Mouse (Mus musculus): ENCODE data around the gene Hyal1.

- no peak for TF ChIP-seq HCFC1 (IDR thresholded peaks at IDR 0.05; ENCODE audit: low read depth, low read length)
- no peak for TF ChIP-seq IRF4 (IDR thresholded peaks at IDR 0.05; ENCODE audit: low read depth, low read length)
- TF ChIP-seq CTCF (conservative IDR thresholded peaks at IDR 0.05 in 1 of 2, IDR thresholded peaks at IDR 0.05 in 1 of 2; ENCODE audit: low read depth in 2 of 2, low read length in 2 of 2): no peak
- TF ChIP-seq MEF2A (IDR thresholded peaks at IDR 0.05; ENCODE audit: borderline replicate concordance, low read depth, low read length): no peak
- TF ChIP-seq ELF1 (IDR thresholded peaks at IDR 0.05; ENCODE audit: low read depth, low read length): no peak
- TF ChIP-seq POLR2A (IDR thresholded peaks at IDR 0.05; ENCODE audit: low read depth, low read length): no peak
These were observed 22.7 kb downstream of the Hyal1 start for GRCm38 (mm10) chr9:107599433-107599832.
